Mouse (Mus musculus) stomach, postnatal 0 days (tissue): ENCODE measurements around the gene Oasl1. TPM values are rescaled to one million over a fixed set of nuclear protein-coding genes. Genes with fewer than 3 reads are reported as not detected.

Experiments used
- ATAC-seq: fragments of 200-750 bp; cut with Nextera tagmentation; 2 replicates; pipeline ENCODE4 v1.8.0; 2017; ENCODE audit not compliant: low FRiP score, low TSS enrichment
- DNase-seq: peaks from one replicate; pipeline ENCODE4 v3.0.0-alpha.2; 2016; ENCODE audit warnings: low spot score
- H3K27ac ChIP-seq: fragments of 300-500 bp; sonication (generic); replicated peaks from 2 replicates; pipeline ENCODE4 v1.5.1; 2014; ENCODE audit warnings: mild to moderate bottlenecking, control low read depth
- H3K27me3 ChIP-seq: fragments of 300-500 bp; sonication (generic); 2 replicates; pipeline ENCODE4 v1.6.1; 2014; ENCODE audit warnings: low read length; ENCODE audit not compliant: control insufficient read depth, insufficient read depth
- H3K36me3 ChIP-seq: fragments of 300-500 bp; sonication (generic); 2 replicates; pipeline ENCODE4 v1.6.1; 2014; ENCODE audit warnings: low read length, mixed read lengths; ENCODE audit not compliant: control insufficient read depth, insufficient read depth
- H3K4me1 ChIP-seq: fragments of 300-500 bp; sonication (generic); replicated peaks from 2 replicates; pipeline ENCODE4 v1.6.1; 2014; ENCODE audit warnings: antibody characterized with exemption; ENCODE audit not compliant: control insufficient read depth, insufficient read depth
- H3K4me2 ChIP-seq: fragments of 300-500 bp; sonication (generic); replicated peaks from 2 replicates; pipeline ENCODE4 v1.6.1; 2014; ENCODE audit warnings: low read depth, mild to moderate bottlenecking, control low read depth, moderate library complexity
- H3K4me3 ChIP-seq: fragments of 300-500 bp; sonication (generic); 2 replicates; pipeline ENCODE4 v1.5.1; 2014; ENCODE audit warnings: low read depth, low read length, control low read depth
- H3K9ac ChIP-seq: fragments of 300-500 bp; sonication (generic); 2 replicates; pipeline ENCODE4 v1.6.1; 2014; ENCODE audit warnings: mild to moderate bottlenecking, low read length, control low read depth, mixed read lengths
- H3K9me3 ChIP-seq: fragments of 300-500 bp; sonication (generic); 2 replicates; pipeline ENCODE4 v1.6.1; 2016; ENCODE audit warnings: low read length; ENCODE audit not compliant: control insufficient read depth
- CTCF ChIP-seq: IDR thresholded peaks from 2 replicates; pipeline ENCODE4 v1.5.1; 2016; ENCODE audit warnings: antibody characterized with exemption, low read depth, mild to moderate bottlenecking, moderate library complexity
- EP300 ChIP-seq: optimal IDR thresholded peaks from 2 replicates; pipeline ENCODE3; 2016; ENCODE audit warnings: antibody characterized with exemption
- WGBS: fragments of 180-500 bp; shearing (Covaris S2); extraction: QIAGEN DNeasy Blood & Tissue Kit; methylation state at CpG from one replicate; pipeline ENCODE4 v1.1.7; 2014; 5-methylcytosine and 5-hydroxymethylcytosine counted together
- polyA plus RNA-seq: library from polyadenylated mRNA; unstranded; fragments of >200 nt; fragmentation: Nextera tagmentation; extraction: Ambion mirVana; gene quantifications from 2 replicates; pipeline ENCODE4 v1.2.1, GENCODE M21; 2015

Oasl1 gene
- polyA plus RNA-seq, 1 experiment from 2014 or later, result 14.6 TPM

- 92% methylated on average over 10 of the region's 10 CpGs for WGBS
- peaks cover 14% of the 10 kb centered on the region for H3K36me3 ChIP-seq
- no peak overlapping the region for H3K4me2 ChIP-seq
- no peaks in the 10 kb centered on the region for H3K9me3 ChIP-seq
- no peak overlapping the region for H3K27ac ChIP-seq
- no peaks in the 10 kb centered on the region for H3K4me1 ChIP-seq
- no peak for TF ChIP-seq CTCF
- TF ChIP-seq EP300, result no peak
- no peak for ATAC-seq
- no peaks in the 10 kb centered on the region for H3K27me3 ChIP-seq
- DNase-seq, result no peak
- no peak overlapping the region for H3K4me3 ChIP-seq
- no peak overlapping the region for H3K9ac ChIP-seq
These were observed 22.0 kb downstream of the Oasl1 start for GRCm38 (mm10) chr5:114945072-114945471.

- TF ChIP-seq CTCF (no peak), EP300 (no peak)
- H3K9ac ChIP-seq, result no peak overlapping the region
- peaks cover 14% of the 10 kb centered on the region for H3K36me3 ChIP-seq
- ATAC-seq, result peak; percentile 65
- H3K27me3 ChIP-seq, result no peaks in the 10 kb centered on the region
- H3K4me1 ChIP-seq, result no peaks in the 10 kb centered on the region
- DNase-seq, result peak; percentile 78
- no peak overlapping the region for H3K27ac ChIP-seq
- no peaks in the 10 kb centered on the region for H3K9me3 ChIP-seq
- 10% methylated on average over 6 of the region's 6 CpGs for WGBS
- no peak overlapping the region for H3K4me2 ChIP-seq
- no peak overlapping the region for H3K4me3 ChIP-seq
These were observed 25.9 kb downstream of the Oasl1 start for GRCm38 (mm10) chr5:114948891-114949290.

- Histone ChIP-seq H3K4me1 (no peaks in the 10 kb centered on the region), H3K27me3 (no peaks in the 10 kb centered on the region), H3K36me3 (peaks cover 14% of the 10 kb centered on the region), H3K4me3 (no peak overlapping the region), H3K9ac (no peak overlapping the region), H3K27ac (no peak overlapping the region), H3K9me3 (no peaks in the 10 kb centered on the region), H3K4me2 (no peak overlapping the region)
- no peak for TF ChIP-seq CTCF
- no peak for TF ChIP-seq EP300
- 42% methylated on average over 5 of the region's 5 CpGs for WGBS
- ATAC-seq (no peak), DNase-seq (no peak)
These were observed 26.3 kb downstream of the Oasl1 start for GRCm38 (mm10) chr5:114949316-114949715.

- no peak overlapping the region for H3K27ac ChIP-seq
- no peak for DNase-seq
- TF ChIP-seq CTCF (no peak), EP300 (no peak)
- H3K27me3 ChIP-seq, result no peaks in the 10 kb centered on the region
- H3K9ac ChIP-seq, result no peak overlapping the region
- peaks cover 14% of the 10 kb centered on the region for H3K36me3 ChIP-seq
- ATAC-seq, result no peak
- no peak overlapping the region for H3K4me2 ChIP-seq
- 82% methylated on average over 9 of the region's 9 CpGs for WGBS
- H3K9me3 ChIP-seq, result no peaks in the 10 kb centered on the region
- H3K4me3 ChIP-seq, result no peak overlapping the region
- no peaks in the 10 kb centered on the region for H3K4me1 ChIP-seq
These were observed 26.8 kb downstream of the Oasl1 start for GRCm38 (mm10) chr5:114949812-114950211.

- Histone ChIP-seq H3K27me3 (no peaks in the 10 kb centered on the region), H3K9ac (no peak overlapping the region)
These were observed 27.6 kb downstream of the Oasl1 start for GRCm38 (mm10) chr5:114950669-114951068.

GRCm38 (mm10) chr5:114951279-114951880 is 28.3 kb downstream of the Oasl1 start:
- H3K4me3 ChIP-seq, result no peak overlapping the region
- no peaks in the 10 kb centered on the region for H3K9me3 ChIP-seq
- no peak overlapping the region for H3K9ac ChIP-seq
- no peaks in the 10 kb centered on the region for H3K4me1 ChIP-seq
- peaks cover 14% of the 10 kb centered on the region for H3K36me3 ChIP-seq
- TF ChIP-seq CTCF (no peak), EP300 (no peak)
- ATAC-seq (no peak), DNase-seq (no peak)
- H3K27ac ChIP-seq, result no peak overlapping the region
- H3K27me3 ChIP-seq, result no peaks in the 10 kb centered on the region
- 70% methylated on average over 21 of the region's 21 CpGs for WGBS
- no peak overlapping the region for H3K4me2 ChIP-seq

More at GRCm38 (mm10) chr5:114950669-114951068, 27.6 kb downstream of the Oasl1 start:
- Histone ChIP-seq H3K4me3 (no peak overlapping the region), H3K9me3 (no peaks in the 10 kb centered on the region), H3K4me2 (no peak overlapping the region), H3K36me3 (peaks cover 14% of the 10 kb centered on the region), H3K27ac (no peak overlapping the region), H3K4me1 (no peaks in the 10 kb centered on the region)
- ATAC-seq (no peak), DNase-seq (no peak)
- TF ChIP-seq EP300 (no peak), CTCF (no peak)
- WGBS, result 79% methylated on average over 12 of the region's 12 CpGs
